Mouse (Mus musculus) mammary gland, adult 2 months (tissue): ENCODE data around the gene Bola3. TPM values are rescaled to one million over a fixed set of nuclear protein-coding genes. Genes with fewer than 3 reads are reported as not detected.

Experiments
- polyA plus RNA-seq: library from polyadenylated mRNA; depleted of rRNA; stranded (reverse); fragments of >200 nt; gene quantifications from 2 replicates; pipeline ENCODE4 v1.2.3, GENCODE M21; 2012; ENCODE audit warnings: low replicate concordance; rRNA removed

The Bola3 gene
- 10.8 and 32.7 TPM in 2 replicates for polyA plus RNA-seq

GRCm38 (mm10) chr6:83348873-83349272 lies at the start of gene Bola3:
Bola3 (plus strand) TSS chr6:83349147.

GRCm38 (mm10) chr6:83325525-83326393 lies 23.2 kb upstream of the Bola3 start, which contains the start of the genes Mthfd2 and Mob1a:
Mthfd2 (minus strand) TSS chr6:83325908.
Mob1a (plus strand) TSS chr6:83326016.

Other genes starting within 250 kb of the Bola3 start
- gene Ccdc142, start 247.5 kb upstream of the Bola3 start, polyA plus RNA-seq = 7.9 and 17.1 TPM in 2 replicates
- 4.1 and 5.1 TPM in 2 replicates for gene Gm42688, start 247.5 kb upstream of the Bola3 start, polyA plus RNA-seq
- gene Mrpl53, start 240.1 kb upstream of the Bola3 start, polyA plus RNA-seq = 53.5 and 79.1 TPM in 2 replicates
- 55.4 and 72.6 TPM in 2 replicates for gene Mogs, start 233.7 kb upstream of the Bola3 start, polyA plus RNA-seq
- gene Wbp1, start 227.6 kb upstream of the Bola3 start, polyA plus RNA-seq = 188 and 203 TPM in 2 replicates
- 15.1 and 82.3 TPM in 2 replicates for gene Ino80b, start 223.7 kb upstream of the Bola3 start, polyA plus RNA-seq
- gene Rtkn, start 213.7 kb upstream of the Bola3 start, polyA plus RNA-seq = 67.9 and 77.1 TPM in 2 replicates
- gene Wdr54, start 192.8 kb upstream of the Bola3 start, polyA plus RNA-seq = 2.2 and 2.8 TPM in 2 replicates
- gene 1700003E16Rik, start 192.7 kb upstream of the Bola3 start, polyA plus RNA-seq = 0.06 and 0.10 TPM in 2 replicates
- 128 and 171 TPM in 2 replicates for gene Dctn1, start 183.2 kb upstream of the Bola3 start, polyA plus RNA-seq
- gene Slc4a5, start 129.3 kb upstream of the Bola3 start, polyA plus RNA-seq = 0.10 and 0.26 TPM in 2 replicates
- 4.0 and 4.8 TPM in 2 replicates for gene Mthfd2, start 23.2 kb upstream of the Bola3 start, polyA plus RNA-seq
- gene Mob1a, start 23.1 kb upstream of the Bola3 start, polyA plus RNA-seq = 31.8 and 47.6 TPM in 2 replicates
- 10.4 and 18.2 TPM in 2 replicates for gene Tet3, start 109.9 kb downstream of the Bola3 start, polyA plus RNA-seq
- gene Dguok, start 157.8 kb downstream of the Bola3 start, polyA plus RNA-seq = 58.5 and 69.4 TPM in 2 replicates
- 17.1 and 21.6 TPM in 2 replicates for gene Actg2, start 187.1 kb downstream of the Bola3 start, polyA plus RNA-seq
- 10.1 and 18.0 TPM in 2 replicates for gene Stambp, start 223.6 kb downstream of the Bola3 start, polyA plus RNA-seq